Mouse (Mus musculus): ENCODE results near the gene Psmb6.

DNA sequence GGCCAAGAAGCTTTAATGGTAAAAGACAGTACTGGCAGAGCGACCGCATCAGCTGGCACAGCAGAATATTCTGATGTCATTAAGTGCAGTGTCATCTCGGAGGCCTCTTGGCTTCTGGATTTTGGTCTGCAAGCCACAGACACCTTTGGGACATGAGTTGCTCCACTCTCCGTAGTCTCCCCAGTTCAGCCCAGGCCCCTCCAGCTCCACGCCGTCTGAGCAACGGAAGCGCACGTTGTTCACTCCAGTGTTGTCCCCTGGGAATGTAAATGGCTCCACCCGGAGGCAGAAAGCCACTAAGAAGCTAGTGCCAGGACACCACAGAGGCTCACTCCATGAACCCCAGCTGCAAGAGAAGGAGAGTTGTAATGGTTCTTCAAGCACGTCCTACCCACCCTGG lies 11.6 kb upstream of the Psmb6 start:
- TF ChIP-seq ZNF384 (IDR thresholded peaks at IDR 0.05; ENCODE audit: low read depth, low read length) (no peak), ZC3H11A (IDR thresholded peaks at IDR 0.05; ENCODE audit: borderline replicate concordance, low read depth, low read length) (no peak)

All from ES-E14 (cell line).